Mouse (Mus musculus) cerebellum, postnatal 4 days (tissue): ENCODE measurements around the gene Taok1.
"Not testable (repeated sequence)": the region's sequence is repeated elsewhere in the genome, so short reads cannot be mapped to it uniquely, and the experiment has no call there.

Experiments
- DNase-seq, 2 experiments: peaks; one replicate each; pipeline ENCODE4 v3.0.0; 2022; ENCODE audit warnings: low spot score in 2 of 2, mixed read lengths in 1 of 2

The Taok1 gene

GRCm38 (mm10) chr11:77585201-77585600 is 22.4 kb downstream of the Taok1 start:
- no peak for DNase-seq

- no peak for DNase-seq
These were observed 62.4 kb downstream of the Taok1 start for GRCm38 (mm10) chr11:77545261-77545660.

GRCm38 (mm10) chr11:77532202-77532846 is 75.3 kb downstream of the Taok1 start:
- DNase-seq = no peak

- DNase-seq = no peak
These were observed 76.8 kb downstream of the Taok1 start for GRCm38 (mm10) chr11:77530862-77531261.

- no peak for DNase-seq
These were observed 78.0 kb downstream of the Taok1 start for GRCm38 (mm10) chr11:77529644-77530043.

- DNase-seq = not testable (repeated sequence)
These were observed 79.2 kb downstream of the Taok1 start for GRCm38 (mm10) chr11:77528420-77528819.

- DNase-seq = no peak
These were observed 81.7 kb downstream of the Taok1 start for GRCm38 (mm10) chr11:77525804-77526486.

GRCm38 (mm10) chr11:77520601-77521529 is 86.8 kb downstream of the Taok1 start:
- DNase-seq = no peak

GRCm38 (mm10) chr11:77519043-77519442 is 88.6 kb downstream of the Taok1 start, which contains the start of gene Gm10392:
Gm10392 (minus strand) TSS chr11:77519198.
- DNase-seq = no peak

- DNase-seq = no peak
These were observed 89.4 kb downstream of the Taok1 start for GRCm38 (mm10) chr11:77518051-77518798.

GRCm38 (mm10) chr11:77516553-77517425 is 90.8 kb downstream of the Taok1 start:
- DNase-seq = no peak

GRCm38 (mm10) chr11:77515637-77516552 is 91.7 kb downstream of the Taok1 start, which contains the start of gene Trp53i13:
Trp53i13 (minus strand) TSS chr11:77515980.
- no peak for DNase-seq

GRCm38 (mm10) chr11:77514832-77515636 is 92.6 kb downstream of the Taok1 start, which contains the start of gene Abhd15:
Abhd15 (plus strand) TSS chr11:77515121.
- DNase-seq = peak in 1 of 2 experiments; percentile 57

GRCm38 (mm10) chr11:77514281-77514831 is 93.3 kb downstream of the Taok1 start:
- DNase-seq = no peak

GRCm38 (mm10) chr11:77513811-77514170 is 93.8 kb downstream of the Taok1 start:
- DNase-seq = no peak

- DNase-seq = peak in 1 of 2 experiments; percentile 84
These were observed 94.5 kb downstream of the Taok1 start for GRCm38 (mm10) chr11:77512891-77513810.

GRCm38 (mm10) chr11:77511336-77511735 is 96.3 kb downstream of the Taok1 start:
- no peak for DNase-seq
